Mouse (Mus musculus) heart, embryonic 16.5 days (tissue): Measurements from ENCODE around the gene Rpa2. TPM values are rescaled to one million over a fixed set of nuclear protein-coding genes. Genes with fewer than 3 reads are reported as not detected.
"Not testable (repeated sequence)": the region's sequence is repeated elsewhere in the genome, so short reads cannot be mapped to it uniquely, and the experiment has no call there.

Source experiments
- ATAC-seq: fragments of 200-750 bp; cut with Nextera tagmentation; replicated peaks from 2 replicates; pipeline ENCODE4 v1.8.0; 2017; ENCODE audit warnings: moderate number of reproducible peaks; ENCODE audit not compliant: insufficient read depth, low FRiP score; ENCODE audit errors: extremely low read depth
- H3K27ac ChIP-seq: fragments of 300-500 bp; sonication (generic); 2 replicates; pipeline ENCODE4 v1.5.1; 2014; ENCODE audit warnings: mild to moderate bottlenecking, low read length, control low read depth, moderate library complexity
- H3K27me3 ChIP-seq: fragments of 300-500 bp; sonication (generic); 2 replicates; pipeline ENCODE4 v1.6.1; 2014; ENCODE audit warnings: low read length, mixed read lengths; ENCODE audit not compliant: control insufficient read depth, insufficient read depth
- H3K36me3 ChIP-seq: fragments of 300-500 bp; sonication (generic); 2 replicates; pipeline ENCODE4 v1.6.1; 2014; ENCODE audit not compliant: control insufficient read depth, insufficient read depth
- H3K4me1 ChIP-seq: fragments of 300-500 bp; sonication (generic); 2 replicates; pipeline ENCODE4 v1.6.1; 2014; ENCODE audit warnings: low read length, mixed read lengths; ENCODE audit not compliant: control insufficient read depth, insufficient read depth
- H3K4me2 ChIP-seq: fragments of 300-500 bp; sonication (generic); 2 replicates; pipeline ENCODE4 v1.6.1; 2014; ENCODE audit warnings: low read depth, mild to moderate bottlenecking, control low read depth, low read length
- H3K4me3 ChIP-seq: fragments of 300-500 bp; sonication (generic); 2 replicates; pipeline ENCODE4 v1.5.1; 2014; ENCODE audit warnings: mild to moderate bottlenecking, control low read depth, low read length
- H3K9ac ChIP-seq: fragments of 300-500 bp; sonication (generic); 2 replicates; pipeline ENCODE4 v1.6.1; 2014; ENCODE audit warnings: low read length, control low read depth
- H3K9me3 ChIP-seq: fragments of 300-500 bp; sonication (generic); replicated peaks from 2 replicates; pipeline ENCODE4 v1.6.1; 2016; ENCODE audit warnings: low read length; ENCODE audit not compliant: control insufficient read depth
- WGBS: fragments of 180-500 bp; shearing (Covaris S2); extraction: QIAGEN DNeasy Blood & Tissue Kit; methylation state at CpG from one replicate; pipeline ENCODE4 v1.1.7; 2014; 5-methylcytosine and 5-hydroxymethylcytosine counted together
- polyA plus RNA-seq: library from polyadenylated mRNA; unstranded; fragments of >200 nt; fragmentation: Nextera tagmentation; extraction: Ambion mirVana; gene quantifications from 2 replicates; pipeline ENCODE4 v1.2.1, GENCODE M21; 2015

Rpa2 gene
- polyA plus RNA-seq, 1 experiment from 2014 or later = 72.8 TPM

DNA sequence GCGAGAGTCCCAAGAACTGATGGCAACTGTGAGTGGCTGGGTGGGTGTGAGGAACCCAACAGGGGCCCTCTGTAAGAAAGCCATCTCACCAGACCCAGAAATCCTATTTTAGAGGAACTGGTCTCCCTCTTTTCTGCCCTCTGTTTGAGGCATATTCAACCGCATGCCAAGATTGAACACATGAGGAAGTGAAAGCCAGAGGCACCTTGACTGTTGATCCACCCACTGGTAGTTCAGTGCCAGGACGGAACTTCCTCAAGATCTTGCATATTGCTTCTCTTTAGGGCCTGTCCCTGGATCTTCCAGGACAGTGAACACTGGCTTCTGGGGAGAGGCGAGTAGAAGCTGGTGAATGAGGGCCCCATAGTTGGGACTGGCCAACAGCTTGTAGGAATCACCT is 12.2 kb downstream of the Rpa2 start:
- ATAC-seq = no peak
- H3K36me3 ChIP-seq = peaks cover 40% of the 10 kb centered on the region
- 89% methylated on average over 4 of the region's 4 CpGs for whole genome bisulfite sequencing
- no peaks in the 10 kb centered on the region for H3K27me3 ChIP-seq
- no peak overlapping the region for H3K27ac ChIP-seq
- H3K9ac ChIP-seq = no peak overlapping the region
- H3K9me3 ChIP-seq = no peaks in the 10 kb centered on the region
- no peak overlapping the region for H3K4me3 ChIP-seq
- H3K4me1 ChIP-seq = no peaks in the 10 kb centered on the region
- H3K4me2 ChIP-seq = no peak overlapping the region

DNA sequence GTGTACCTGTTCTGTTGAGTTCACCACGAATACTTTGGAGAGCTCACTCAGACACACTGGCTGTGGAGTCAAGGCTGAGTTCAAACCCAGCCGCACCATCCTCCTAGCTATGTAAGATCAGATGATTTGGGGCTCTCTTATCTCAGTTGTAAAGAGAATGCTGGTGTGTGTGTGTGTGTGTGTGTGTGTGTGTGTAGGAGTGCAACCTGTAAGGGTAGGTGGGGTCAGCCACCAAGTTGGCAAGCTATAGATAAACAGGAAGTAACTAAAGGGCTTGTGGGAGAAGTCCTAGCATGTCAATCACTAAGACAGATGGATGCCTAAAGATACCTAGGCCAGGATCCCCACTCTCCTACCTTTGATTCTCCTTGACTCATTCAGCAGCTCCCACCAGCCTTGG is 15.6 kb downstream of the Rpa2 start:
- H3K4me2 ChIP-seq = no peak overlapping the region
- no peak overlapping the region for H3K4me3 ChIP-seq
- 73% methylated on average over 2 of the region's 2 CpGs for WGBS
- no peaks in the 10 kb centered on the region for H3K4me1 ChIP-seq
- no peaks in the 10 kb centered on the region for H3K9me3 ChIP-seq
- peaks cover 7% of the 10 kb centered on the region; the same call in 1 of the 2 replicates for H3K36me3 ChIP-seq
- no peak overlapping the region for H3K27ac ChIP-seq
- no peak for ATAC-seq
- no peaks in the 10 kb centered on the region for H3K27me3 ChIP-seq
- no peak overlapping the region for H3K9ac ChIP-seq

DNA sequence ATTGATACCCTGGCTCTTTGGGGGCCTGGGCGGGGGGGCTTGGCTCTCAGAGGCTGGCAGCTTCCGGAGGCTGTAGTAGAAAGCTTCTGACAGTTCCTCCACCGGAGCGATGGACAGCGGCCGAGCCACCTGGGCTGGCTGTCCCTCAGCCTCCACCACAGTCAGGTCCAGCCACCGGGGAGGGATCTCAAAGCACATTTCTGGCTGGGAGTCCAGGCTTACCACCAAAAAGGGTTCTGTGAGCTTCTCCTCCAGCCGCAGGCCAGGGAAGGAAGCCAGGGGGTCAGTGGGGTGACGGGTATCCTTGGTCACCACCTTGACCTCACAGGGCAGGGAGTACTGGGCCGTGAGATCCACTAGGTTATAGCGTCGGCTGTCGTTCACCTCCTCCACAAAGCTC is 17.1 kb downstream of the Rpa2 start:
- H3K27ac ChIP-seq = no peak overlapping the region
- H3K4me2 ChIP-seq = no peak overlapping the region
- ATAC-seq = no peak
- H3K27me3 ChIP-seq = no peaks in the 10 kb centered on the region
- 86% methylated on average over 13 of the region's 13 CpGs for WGBS
- H3K36me3 ChIP-seq = no peaks in the 10 kb centered on the region
- H3K9ac ChIP-seq = no peak overlapping the region
- no peaks in the 10 kb centered on the region for H3K9me3 ChIP-seq
- H3K4me3 ChIP-seq = no peak overlapping the region
- H3K4me1 ChIP-seq = no peaks in the 10 kb centered on the region

DNA sequence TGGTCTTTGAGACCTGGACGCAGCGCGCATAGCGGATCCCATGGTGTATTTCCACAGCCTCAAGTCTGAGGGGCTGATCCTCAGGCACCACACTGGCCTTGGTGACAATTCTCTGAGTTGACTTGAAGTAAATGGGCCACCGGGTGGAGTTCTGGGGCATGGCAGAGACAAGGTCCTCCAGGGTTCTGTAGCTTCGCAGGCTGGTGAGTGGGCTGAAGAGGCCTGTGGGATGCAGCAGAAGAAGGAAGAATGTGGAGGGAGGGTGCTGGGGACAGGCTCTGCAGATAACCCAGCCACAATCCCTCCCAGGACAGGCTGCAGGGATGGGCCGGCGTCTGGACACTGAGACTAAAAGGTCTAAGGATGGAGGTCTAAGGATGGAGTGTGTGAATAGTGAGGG is 21.6 kb downstream of the Rpa2 start:
- Histone ChIP-seq H3K4me3 (no peak overlapping the region), H3K9ac (no peak overlapping the region)

DNA sequence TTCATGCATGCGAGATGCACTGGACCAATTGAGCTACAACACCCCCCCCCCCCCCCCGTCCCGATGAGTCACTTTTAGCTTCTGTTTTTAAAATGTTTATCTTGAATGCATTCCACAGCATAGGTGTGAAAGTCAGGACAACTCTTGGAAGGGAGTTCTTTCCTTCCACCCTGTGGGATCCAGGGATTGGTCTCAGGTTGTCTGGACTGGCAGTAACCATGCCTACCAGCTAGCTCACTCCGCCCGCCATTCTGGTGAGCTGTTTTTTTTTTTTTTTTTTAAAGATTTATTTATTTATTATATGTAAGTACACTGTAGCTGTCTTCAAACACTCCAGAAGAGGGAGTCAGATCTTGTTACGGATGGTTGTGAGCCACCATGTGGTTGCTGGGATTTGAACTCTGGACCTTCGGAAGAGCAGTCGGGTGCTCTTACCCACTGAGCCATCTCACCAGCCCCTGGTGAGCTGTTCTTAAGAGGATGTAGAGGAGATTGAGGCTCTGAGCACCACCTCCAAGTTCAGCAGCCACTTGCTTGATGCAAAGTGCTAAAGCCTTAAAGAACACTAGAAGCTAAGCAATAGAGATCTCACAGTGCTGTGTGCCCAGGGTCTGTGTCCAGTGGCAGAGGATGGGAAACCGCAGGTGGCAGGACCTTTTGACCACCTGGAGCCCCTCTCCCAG is 25.3 kb downstream of the Rpa2 start:
- 84% methylated on average over 8 of the region's 9 CpGs for WGBS
- H3K27me3 ChIP-seq, H3K36me3 ChIP-seq, H3K4me2 ChIP-seq, H3K4me3 ChIP-seq, H3K27ac ChIP-seq, H3K9ac ChIP-seq, H3K9me3 ChIP-seq, H3K4me1 ChIP-seq, ATAC-seq: not testable (repeated sequence)

More for the DNA sequence above, 21.6 kb downstream of the Rpa2 start:
- no peak for ATAC-seq
- H3K4me1 ChIP-seq = no peaks in the 10 kb centered on the region
- 69% methylated on average over 8 of the region's 8 CpGs for WGBS
- H3K27ac ChIP-seq = no peak overlapping the region
- H3K36me3 ChIP-seq = no peaks in the 10 kb centered on the region
- H3K4me2 ChIP-seq = no peak overlapping the region
- peaks cover 3% of the 10 kb centered on the region for H3K27me3 ChIP-seq
- no peaks in the 10 kb centered on the region for H3K9me3 ChIP-seq

DNA sequence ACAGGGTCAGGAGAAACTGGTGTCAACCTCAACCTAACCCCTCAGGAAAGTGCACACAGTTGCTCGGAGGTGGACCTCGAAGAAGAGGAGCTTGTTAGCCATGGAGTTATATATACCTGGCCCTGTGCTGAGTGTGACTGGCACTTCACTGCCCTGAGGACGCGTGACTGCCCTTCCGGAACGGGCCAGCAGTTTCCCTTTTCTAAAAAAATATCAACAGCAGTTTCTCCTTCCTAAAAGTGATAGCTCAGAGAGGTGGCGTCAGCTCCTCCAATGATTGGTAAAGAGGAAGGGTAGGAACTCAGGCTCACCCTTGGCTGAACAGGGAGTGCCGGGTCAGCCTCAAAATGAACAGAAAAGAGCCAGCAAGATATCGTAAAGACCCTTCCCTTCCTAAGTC is 25.9 kb downstream of the Rpa2 start:
- no peak overlapping the region for H3K27ac ChIP-seq
- H3K9me3 ChIP-seq = no peaks in the 10 kb centered on the region
- H3K4me3 ChIP-seq = no peak overlapping the region
- H3K4me2 ChIP-seq = no peak overlapping the region
- H3K9ac ChIP-seq = no peak overlapping the region
- no peak for ATAC-seq
- no peaks in the 10 kb centered on the region; the same call in 1 of the 2 replicates for H3K4me1 ChIP-seq
- no peaks in the 10 kb centered on the region for H3K36me3 ChIP-seq
- peaks cover 6% of the 10 kb centered on the region for H3K27me3 ChIP-seq
- 69% methylated on average over 9 of the region's 9 CpGs for WGBS

DNA sequence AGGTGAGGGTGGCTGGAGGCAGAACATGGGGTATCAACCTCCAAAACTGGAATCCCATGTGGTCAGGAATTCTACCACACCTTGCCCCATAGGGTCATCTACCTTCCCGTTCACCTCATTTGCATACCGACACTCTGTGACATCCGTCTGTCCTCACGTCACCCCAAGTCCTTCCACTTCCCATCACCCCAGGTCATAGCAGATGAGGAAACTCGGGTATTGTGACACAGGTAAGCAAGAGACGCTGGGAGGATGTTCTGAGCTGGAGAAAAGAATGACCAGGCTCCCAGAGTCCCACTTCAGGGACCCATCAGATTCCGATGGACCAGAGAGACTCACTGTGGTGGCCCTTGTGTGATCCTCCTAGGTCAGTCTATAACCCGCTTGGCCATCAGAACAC is 26.6 kb downstream of the Rpa2 start:
- Histone ChIP-seq H3K4me2 (no peak overlapping the region; the same call in 1 of the 2 replicates), H3K27me3 (peaks cover 6% of the 10 kb centered on the region), H3K9ac (no peak overlapping the region), H3K4me3 (0 out of 2 replicates have a peak overlapping the region, but pooled peaks have one; percentile 8), H3K4me1 (no peaks in the 10 kb centered on the region; the same call in 1 of the 2 replicates), H3K36me3 (no peaks in the 10 kb centered on the region), H3K27ac (no peak overlapping the region), H3K9me3 (no peaks in the 10 kb centered on the region)
- ATAC-seq = no peak
- WGBS = 62% methylated on average over 8 of the region's 8 CpGs

DNA sequence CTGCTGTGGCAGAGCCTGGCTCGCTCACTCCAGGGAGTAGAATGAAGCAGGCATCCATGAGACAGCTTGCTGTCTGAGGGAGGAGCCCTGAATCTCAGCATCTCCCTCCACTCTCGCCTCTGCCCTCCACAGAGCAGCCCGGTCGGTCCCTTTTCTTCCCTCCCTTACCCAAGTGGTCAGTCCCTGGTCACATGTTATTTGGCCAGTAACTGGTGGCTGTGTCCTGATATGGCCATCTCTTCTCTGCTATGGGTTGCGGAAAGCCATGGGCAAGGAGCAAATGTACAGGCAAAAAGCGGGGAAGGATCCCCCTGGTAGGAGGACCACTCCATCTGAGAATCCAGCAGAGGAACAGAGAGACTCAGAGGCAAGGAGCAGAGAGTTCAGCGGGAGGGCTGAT is 27.0 kb downstream of the Rpa2 start:
- 0 out of 2 replicates have a peak overlapping the region, but pooled peaks have one; percentile 8 for H3K4me3 ChIP-seq

DNA sequence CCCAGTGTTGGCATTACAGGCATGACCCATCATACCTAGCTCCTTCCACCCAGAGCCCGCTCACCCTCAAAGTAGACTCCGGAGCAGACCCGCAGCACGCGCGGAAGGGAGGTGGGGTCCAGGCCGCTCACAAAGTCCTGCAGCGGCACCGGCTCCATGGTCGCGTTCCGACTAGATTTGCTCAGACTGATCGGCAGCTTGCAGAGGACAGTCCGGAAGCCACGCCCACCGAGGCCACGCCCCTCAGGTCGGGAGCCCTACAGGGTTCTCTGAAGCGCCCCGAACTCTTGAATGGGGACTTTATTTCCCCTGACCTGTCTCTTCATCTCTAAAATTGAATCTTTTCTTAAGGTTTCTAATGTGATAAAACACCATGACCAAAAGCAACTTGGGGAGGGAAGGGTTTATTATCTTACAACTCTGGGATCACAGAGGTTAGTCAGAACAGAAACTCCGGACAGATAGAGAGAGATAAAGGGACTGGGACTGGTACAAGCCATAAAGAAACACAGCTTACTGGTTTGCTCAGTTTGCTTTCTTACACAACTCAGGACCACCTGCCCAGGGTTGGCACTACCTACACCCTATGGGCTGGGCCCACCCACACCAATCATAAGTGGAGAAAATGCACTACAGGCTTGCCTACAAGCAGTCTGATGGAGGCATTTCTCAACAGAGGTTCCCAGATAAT is 28.2 kb downstream of the Rpa2 start, which contains the start of gene Themis2:
TSS of gene Themis2 (minus strand) at position 192 of the 691 bp plus-strand sequence.
- Histone ChIP-seq H3K36me3 (no peaks in the 10 kb centered on the region), H3K4me1 (no peaks in the 10 kb centered on the region; the same call in 1 of the 2 replicates), H3K27me3 (peaks cover 6% of the 10 kb centered on the region), H3K4me3 (peak within 1 kb of the TSS; percentile 49), H3K9ac (peak within 1 kb of the TSS; percentile 40; the same call in 1 of the 2 replicates), H3K9me3 (no peaks in the 10 kb centered on the region), H3K4me2 (peak within 1 kb of the TSS; percentile 58), H3K27ac (no peak within 1 kb of the TSS)
- WGBS = 1% methylated on average over 21 of the region's 21 CpGs
- ATAC-seq = peak; percentile 52; the same call in 1 of the 2 replicates

More for the DNA sequence above, 27.0 kb downstream of the Rpa2 start:
- Histone ChIP-seq H3K9ac (no peak overlapping the region), H3K4me2 (no peak overlapping the region), H3K27me3 (peaks cover 6% of the 10 kb centered on the region), H3K36me3 (no peaks in the 10 kb centered on the region), H3K27ac (no peak overlapping the region), H3K4me1 (no peaks in the 10 kb centered on the region; the same call in 1 of the 2 replicates), H3K9me3 (no peaks in the 10 kb centered on the region)
- WGBS = 49% methylated on average over 7 of the region's 7 CpGs
- no peak for ATAC-seq
